Mouse (Mus musculus): ENCODE data around the gene Fyb. TPM values are rescaled to one million over a fixed set of nuclear protein-coding genes. Genes with fewer than 3 reads are reported as not detected.
A peak's percentile ranks its signal among the peaks of the same experiment; 100 is the strongest.

Gene Fyb
- polyA plus RNA-seq, 1 experiment from 2014 or later = 4.4 TPM

GRCm38 (mm10) chr15:6645498-6645897 lies 122.8 kb downstream of the Fyb start:
- ATAC-seq (replicated peaks; ENCODE audit: low FRiP score) = no peak
- 90% methylated on average over 3 of the region's 3 CpGs for WGBS
- no peak overlapping the region for H3K4me2 ChIP-seq

DNA sequence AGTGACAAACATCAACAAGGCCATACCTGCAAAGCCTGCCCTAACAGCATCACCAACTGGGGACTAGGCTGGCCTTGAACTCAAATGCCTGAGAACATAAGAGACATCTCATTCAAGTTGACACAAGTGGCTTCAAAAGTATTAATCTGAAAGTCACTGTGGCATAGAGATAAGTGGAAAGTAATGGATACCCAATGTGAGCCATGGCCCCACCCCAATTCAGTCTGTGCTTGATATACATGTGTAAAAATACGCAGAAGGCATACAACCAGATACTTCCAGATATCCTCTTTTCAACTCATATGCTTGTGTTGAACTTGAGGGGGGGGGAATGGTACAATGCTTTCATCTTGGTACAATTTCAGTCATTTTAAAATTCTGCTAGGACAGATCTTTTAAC lies 124.4 kb downstream of the Fyb start:
- ATAC-seq (replicated peaks; ENCODE audit: low FRiP score) = no peak
- 84% methylated on average over 1 of the region's 1 CpGs for WGBS
- no peaks in the 10 kb centered on the region for H3K9me3 ChIP-seq (replicated peaks)
- H3K27me3 ChIP-seq = no peaks in the 10 kb centered on the region
- no peak overlapping the region for H3K9ac ChIP-seq
- no peaks in the 10 kb centered on the region for H3K36me3 ChIP-seq
- no peak overlapping the region for H3K4me2 ChIP-seq
- H3K4me3 ChIP-seq (replicated peaks) = no peak overlapping the region
- no peak overlapping the region for H3K27ac ChIP-seq
- H3K4me1 ChIP-seq = no peaks in the 10 kb centered on the region

More at GRCm38 (mm10) chr15:6645498-6645897, 122.8 kb downstream of the Fyb start:
- Histone ChIP-seq H3K4me3 (replicated peaks) (no peak overlapping the region), H3K27ac (no peak overlapping the region), H3K27me3 (no peaks in the 10 kb centered on the region), H3K4me1 (no peaks in the 10 kb centered on the region), H3K9ac (no peak overlapping the region), H3K9me3 (replicated peaks) (no peaks in the 10 kb centered on the region), H3K36me3 (no peaks in the 10 kb centered on the region)

DNA sequence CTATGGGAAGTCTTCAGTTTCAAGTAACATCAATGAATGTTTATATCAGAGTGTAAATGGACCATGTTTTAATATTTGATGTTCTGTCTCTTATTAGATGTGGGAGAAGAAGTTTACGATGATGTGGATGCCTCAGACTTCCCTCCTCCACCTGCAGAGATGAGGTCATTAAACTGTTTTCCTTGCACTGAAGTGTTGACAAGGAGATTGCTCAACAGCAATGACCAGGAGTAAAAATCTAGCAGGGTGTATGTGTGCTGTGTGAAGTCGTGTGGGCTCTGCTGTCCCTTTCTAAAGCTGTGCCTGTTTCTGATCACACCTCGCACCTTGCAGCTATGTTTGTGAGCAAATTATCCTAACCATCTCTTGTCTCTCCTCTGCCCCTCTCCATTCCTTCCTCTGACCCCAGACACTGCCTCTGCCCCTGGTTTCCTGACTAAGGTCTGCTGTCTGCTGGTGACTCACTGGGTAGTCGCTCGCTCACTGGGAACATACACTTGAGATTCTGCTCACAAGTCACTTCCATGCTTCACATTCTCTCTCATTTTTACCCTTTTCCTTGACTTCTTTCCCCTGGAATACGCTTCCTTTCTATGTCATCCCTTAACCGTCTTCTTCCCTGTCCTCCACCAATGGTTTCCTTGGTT lies 126.2 kb downstream of the Fyb start:
- H3K4me1 ChIP-seq = no peaks in the 10 kb centered on the region
- H3K27me3 ChIP-seq = no peaks in the 10 kb centered on the region
- no peak overlapping the region for H3K4me2 ChIP-seq
- no peak overlapping the region for H3K4me3 ChIP-seq (replicated peaks)
- H3K27ac ChIP-seq = no peak overlapping the region
- no peak for ATAC-seq (replicated peaks; ENCODE audit: low FRiP score)
- H3K36me3 ChIP-seq = no peaks in the 10 kb centered on the region
- H3K9me3 ChIP-seq (replicated peaks) = no peaks in the 10 kb centered on the region
- WGBS = 81% methylated on average over 7 of the region's 7 CpGs
- no peak overlapping the region for H3K9ac ChIP-seq

DNA sequence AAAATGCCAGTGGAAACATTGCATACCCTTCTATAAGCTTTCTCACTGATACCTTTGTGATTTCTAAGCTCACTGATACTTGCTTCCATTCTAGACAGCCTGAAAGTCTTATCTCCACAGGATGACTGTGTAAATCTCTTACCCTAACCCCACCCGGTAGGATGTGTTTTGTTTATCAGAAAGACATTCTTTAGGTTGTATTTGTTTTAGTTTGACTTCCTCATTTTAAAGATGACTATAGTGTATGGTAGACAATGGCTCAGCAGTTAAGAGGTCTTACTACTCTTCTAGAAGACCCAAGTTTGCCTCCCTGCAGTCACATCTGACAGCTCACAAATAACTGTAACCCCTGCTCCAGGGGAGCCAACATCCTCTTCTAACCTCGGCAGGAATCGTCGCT lies 130.4 kb downstream of the Fyb start:
- H3K4me3 ChIP-seq (replicated peaks) = no peak overlapping the region
- WGBS = 73% methylated on average over 4 of the region's 4 CpGs
- H3K9ac ChIP-seq = no peak overlapping the region
- ATAC-seq (replicated peaks; ENCODE audit: low FRiP score) = no peak
- H3K27ac ChIP-seq = no peak overlapping the region
- no peaks in the 10 kb centered on the region for H3K4me1 ChIP-seq
- no peaks in the 10 kb centered on the region for H3K36me3 ChIP-seq
- no peaks in the 10 kb centered on the region for H3K27me3 ChIP-seq
- no peaks in the 10 kb centered on the region for H3K9me3 ChIP-seq (replicated peaks)
- H3K4me2 ChIP-seq = no peak overlapping the region

- H3K27me3 ChIP-seq = no peaks in the 10 kb centered on the region
- no peak overlapping the region for H3K4me3 ChIP-seq (replicated peaks)
- no peak overlapping the region for H3K27ac ChIP-seq
- no peaks in the 10 kb centered on the region for H3K4me1 ChIP-seq
- H3K9ac ChIP-seq = no peak overlapping the region
- H3K4me2 ChIP-seq = no peak overlapping the region
- H3K9me3 ChIP-seq (replicated peaks) = no peaks in the 10 kb centered on the region
- WGBS = 69% methylated on average over 4 of the region's 4 CpGs
- 0 out of 2 replicates have a peak, but pooled peaks have one; percentile 52 for ATAC-seq (replicated peaks; ENCODE audit: low FRiP score)
- no peaks in the 10 kb centered on the region for H3K36me3 ChIP-seq
Observed at GRCm38 (mm10) chr15:6658081-6658480, 135.4 kb downstream of the Fyb start.

DNA sequence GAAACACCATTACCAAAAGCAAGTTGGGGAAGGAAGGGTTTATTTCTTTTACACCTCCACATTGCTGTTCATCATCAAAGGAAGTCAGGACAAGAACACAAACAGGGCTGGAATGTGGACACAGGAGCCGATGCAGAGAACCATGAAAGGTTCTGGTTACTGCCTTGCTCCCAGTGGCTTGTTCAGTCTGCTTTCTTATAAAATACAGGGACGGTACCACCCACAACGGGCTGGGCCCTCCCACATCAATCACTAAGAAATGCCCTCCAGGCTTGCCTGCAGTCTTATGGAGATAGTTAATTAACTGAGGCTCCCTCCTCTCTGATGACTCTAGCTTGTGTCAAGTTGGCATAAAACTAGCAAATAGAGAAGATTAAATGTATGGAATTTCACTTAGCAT lies 139.3 kb downstream of the Fyb start:
- H3K27ac ChIP-seq = no peak overlapping the region
- no peak overlapping the region for H3K4me2 ChIP-seq
- H3K4me3 ChIP-seq (replicated peaks) = no peak overlapping the region
- no peaks in the 10 kb centered on the region for H3K36me3 ChIP-seq
- no peak overlapping the region for H3K9ac ChIP-seq
- no peaks in the 10 kb centered on the region for H3K4me1 ChIP-seq
- ATAC-seq (replicated peaks; ENCODE audit: low FRiP score) = peak; percentile 86
- H3K27me3 ChIP-seq = no peaks in the 10 kb centered on the region
- H3K9me3 ChIP-seq (replicated peaks) = no peaks in the 10 kb centered on the region
- 20% methylated on average over 3 of the region's 3 CpGs for WGBS

DNA sequence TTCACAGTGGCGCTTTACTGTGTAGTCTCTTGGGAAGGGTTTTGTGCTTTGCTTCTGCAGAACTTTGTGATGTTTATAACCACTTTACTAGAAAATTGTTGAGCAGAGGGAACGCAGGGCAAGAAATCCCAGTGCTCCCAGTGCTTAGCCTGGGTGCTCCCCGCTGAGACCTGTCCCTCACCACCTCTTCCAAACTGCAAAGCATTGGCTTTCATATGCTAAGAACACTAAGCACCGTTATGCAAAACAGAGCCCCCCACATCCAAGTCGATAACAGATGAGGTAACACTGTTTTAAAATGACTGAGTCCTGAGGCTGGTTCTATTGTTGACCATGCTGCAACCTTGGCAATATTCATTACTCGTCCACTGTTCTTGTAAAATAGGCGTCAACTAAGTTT lies 141.3 kb downstream of the Fyb start:
- Histone ChIP-seq H3K36me3 (no peaks in the 10 kb centered on the region), H3K27ac (no peak overlapping the region), H3K4me2 (no peak overlapping the region), H3K27me3 (no peaks in the 10 kb centered on the region), H3K4me1 (no peaks in the 10 kb centered on the region), H3K9ac (no peak overlapping the region), H3K4me3 (replicated peaks) (no peak overlapping the region), H3K9me3 (replicated peaks) (no peaks in the 10 kb centered on the region)
- WGBS = 67% methylated on average over 7 of the region's 7 CpGs
- no peak for ATAC-seq (replicated peaks; ENCODE audit: low FRiP score)

DNA sequence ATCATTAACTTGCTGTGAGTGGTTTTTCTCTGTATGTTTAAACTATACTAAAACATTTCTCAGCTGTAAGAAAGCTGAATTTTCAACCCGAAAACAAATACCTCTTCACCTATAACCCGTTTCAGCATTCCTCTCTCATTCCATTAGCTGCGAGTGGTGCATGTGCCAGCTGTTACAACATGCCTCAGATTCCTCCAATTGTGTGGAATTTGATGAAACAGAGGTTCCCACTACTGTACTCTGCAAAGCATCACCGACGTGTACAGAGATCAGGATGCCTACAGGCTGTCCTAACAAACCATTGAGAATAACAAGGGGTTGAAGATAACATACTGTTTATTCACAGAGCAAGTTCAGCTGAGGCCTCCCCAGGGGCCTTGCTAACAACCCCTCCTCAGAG lies 143.4 kb downstream of the Fyb start:
- H3K4me2 ChIP-seq = no peak overlapping the region
- no peaks in the 10 kb centered on the region for H3K9me3 ChIP-seq (replicated peaks)
- H3K9ac ChIP-seq = no peak overlapping the region
- H3K4me1 ChIP-seq = no peaks in the 10 kb centered on the region
- 55% methylated on average over 5 of the region's 5 CpGs for WGBS
- H3K4me3 ChIP-seq (replicated peaks) = no peak overlapping the region
- no peaks in the 10 kb centered on the region for H3K36me3 ChIP-seq
- H3K27ac ChIP-seq = no peak overlapping the region
- no peaks in the 10 kb centered on the region for H3K27me3 ChIP-seq
- no peak for ATAC-seq (replicated peaks; ENCODE audit: low FRiP score)

DNA sequence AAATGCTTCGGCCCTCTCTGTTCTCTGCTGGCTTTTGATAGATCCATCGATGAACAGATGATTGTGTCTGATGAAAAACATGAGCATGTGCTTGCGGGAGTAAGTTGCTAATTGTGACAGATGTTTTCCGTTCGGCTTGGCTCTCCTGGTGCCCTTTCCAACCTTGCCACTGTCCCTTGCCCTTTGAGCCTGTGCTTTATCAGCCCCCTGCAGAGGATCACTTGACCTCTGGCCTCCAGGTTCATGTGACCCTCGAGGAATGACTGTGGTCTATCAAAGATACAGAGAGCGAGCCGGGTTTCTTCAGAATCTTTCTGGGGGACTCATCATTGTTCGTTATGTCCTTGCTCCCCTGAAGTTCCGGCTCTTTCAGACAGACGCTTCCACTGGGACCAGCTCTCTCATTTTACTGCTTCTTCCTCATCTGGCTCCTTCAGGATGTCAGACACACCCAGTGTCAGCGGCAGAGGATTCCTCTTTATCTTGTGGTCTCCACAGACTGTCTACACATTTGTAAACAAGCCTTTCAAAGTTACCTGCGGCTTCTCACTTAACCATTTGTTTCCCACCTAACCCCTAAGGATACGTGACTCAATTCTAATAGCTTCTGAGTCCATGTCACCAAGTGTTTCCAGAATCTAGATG lies 146.3 kb downstream of the Fyb start:
- Histone ChIP-seq H3K9me3 (replicated peaks) (no peaks in the 10 kb centered on the region), H3K36me3 (no peaks in the 10 kb centered on the region), H3K27ac (no peak overlapping the region), H3K4me1 (no peaks in the 10 kb centered on the region), H3K9ac (no peak overlapping the region), H3K4me2 (no peak overlapping the region), H3K4me3 (replicated peaks) (no peak overlapping the region), H3K27me3 (no peaks in the 10 kb centered on the region)
- no peak for ATAC-seq (replicated peaks; ENCODE audit: low FRiP score)
- 42% methylated on average over 14 of the region's 14 CpGs for WGBS

- Histone ChIP-seq H3K27ac (no peak overlapping the region), H3K27me3 (no peaks in the 10 kb centered on the region), H3K36me3 (no peaks in the 10 kb centered on the region), H3K9ac (no peak overlapping the region), H3K9me3 (replicated peaks) (no peaks in the 10 kb centered on the region), H3K4me1 (no peaks in the 10 kb centered on the region), H3K4me2 (no peak overlapping the region), H3K4me3 (replicated peaks) (no peak overlapping the region)
- WGBS = 83% methylated on average over 2 of the region's 2 CpGs
- ATAC-seq (replicated peaks; ENCODE audit: low FRiP score) = no peak
Observed at GRCm38 (mm10) chr15:6678479-6678878, 155.8 kb downstream of the Fyb start.

DNA sequence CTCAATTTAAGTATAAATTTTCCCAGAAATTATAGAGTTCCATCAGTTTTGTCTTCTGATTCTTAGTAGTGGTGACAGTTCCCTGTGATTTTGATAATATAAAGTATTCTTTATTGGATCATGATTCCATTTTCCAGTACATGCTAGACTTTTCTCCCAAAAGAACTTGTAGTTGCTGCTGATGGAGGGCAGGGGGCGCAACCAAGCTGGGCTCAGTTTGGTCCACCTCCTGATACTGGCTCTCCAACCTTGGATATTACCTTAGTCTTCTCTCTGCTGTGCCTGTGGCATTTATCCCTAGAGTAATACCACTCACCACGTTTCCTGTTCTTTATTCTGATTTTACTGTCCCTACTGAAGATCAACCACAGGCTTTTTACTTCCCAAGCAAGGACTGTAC lies 179.5 kb downstream of the Fyb start:
- no peak for ATAC-seq (replicated peaks; ENCODE audit: low FRiP score)
- H3K9me3 ChIP-seq (replicated peaks) = no peaks in the 10 kb centered on the region
- no peaks in the 10 kb centered on the region for H3K36me3 ChIP-seq
- no peak overlapping the region for H3K4me3 ChIP-seq (replicated peaks)
- WGBS = 70% methylated on average over 2 of the region's 2 CpGs
- no peak overlapping the region for H3K9ac ChIP-seq
- no peak overlapping the region for H3K27ac ChIP-seq
- peaks cover 13% of the 10 kb centered on the region; the same call in 1 of the 2 replicates for H3K27me3 ChIP-seq
- no peak overlapping the region for H3K4me2 ChIP-seq
- H3K4me1 ChIP-seq = no peaks in the 10 kb centered on the region

DNA sequence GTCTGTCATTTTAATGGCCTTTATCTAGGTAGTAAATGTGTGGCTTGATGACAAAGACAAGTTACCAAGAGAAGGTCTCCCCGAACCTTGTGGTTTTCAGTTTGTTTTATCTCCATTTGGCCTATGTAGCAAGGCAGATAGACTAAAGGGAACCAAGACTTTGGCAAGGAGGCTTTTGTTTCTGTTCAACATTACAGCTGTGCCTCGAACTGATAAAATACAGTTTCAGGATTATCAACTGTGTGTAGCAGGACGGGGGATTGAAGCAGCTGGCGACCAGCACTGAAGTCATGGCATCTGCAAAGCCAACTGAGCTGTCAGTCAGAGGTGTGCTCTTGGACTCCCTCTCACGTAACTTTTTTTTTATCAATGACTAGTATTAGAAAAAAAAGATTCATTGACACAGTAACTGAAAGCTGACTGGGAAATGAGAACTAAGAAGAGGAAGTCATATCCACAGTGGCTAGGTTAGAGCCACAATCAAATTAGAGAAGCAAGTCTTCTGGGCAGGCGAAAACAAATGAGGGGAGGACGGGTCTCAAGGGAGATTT lies 182.8 kb downstream of the Fyb start:
- H3K36me3 ChIP-seq = no peaks in the 10 kb centered on the region

More for the DNA sequence above, 182.8 kb downstream of the Fyb start:
- H3K9me3 ChIP-seq (replicated peaks) = no peaks in the 10 kb centered on the region
- H3K4me3 ChIP-seq (replicated peaks) = no peak overlapping the region
- H3K27me3 ChIP-seq = peaks cover 13% of the 10 kb centered on the region; the same call in 1 of the 2 replicates
- ATAC-seq (replicated peaks; ENCODE audit: low FRiP score) = no peak
- no peak overlapping the region for H3K27ac ChIP-seq
- H3K4me2 ChIP-seq = no peak overlapping the region
- H3K9ac ChIP-seq = no peak overlapping the region
- H3K4me1 ChIP-seq = peaks cover 9% of the 10 kb centered on the region
- WGBS = 55% methylated on average over 7 of the region's 7 CpGs

Data from kidney, embryonic 15.5 days (tissue).